Mouse (Mus musculus) forebrain, embryonic 13.5 days (tissue): ENCODE results near the gene Ip6k1. TPM values are rescaled to one million over a fixed set of nuclear protein-coding genes. Genes with fewer than 3 reads are reported as not detected.

Source experiments
- ATAC-seq: fragments of 200-750 bp; cut with Nextera tagmentation; 2 replicates; pipeline ENCODE4 v1.8.0; 2017
- H3K27ac ChIP-seq: fragments of 300-500 bp; sonication (generic); 2 replicates; pipeline ENCODE4 v1.5.1; 2015; ENCODE audit warnings: inconsistent platforms, mild to moderate bottlenecking, moderate library complexity
- H3K27me3 ChIP-seq: fragments of 300-500 bp; sonication (generic); 2 replicates; pipeline ENCODE4 v1.6.1; 2015; ENCODE audit warnings: mild to moderate bottlenecking, inconsistent platforms
- H3K36me3 ChIP-seq: fragments of 300-500 bp; sonication (generic); 2 replicates; pipeline ENCODE4 v1.6.1; 2015; ENCODE audit warnings: mild to moderate bottlenecking, inconsistent platforms; ENCODE audit not compliant: poor library complexity, severe bottlenecking
- H3K4me1 ChIP-seq: fragments of 300-500 bp; sonication (generic); 2 replicates; pipeline ENCODE4 v1.6.1; 2015; ENCODE audit warnings: inconsistent platforms
- H3K4me2 ChIP-seq: fragments of 300-500 bp; sonication (generic); 2 replicates; pipeline ENCODE4 v1.6.1; 2015; ENCODE audit warnings: inconsistent platforms, mild to moderate bottlenecking, moderate library complexity
- H3K4me3 ChIP-seq: fragments of 300-500 bp; sonication (generic); 2 replicates; pipeline ENCODE4 v1.5.1; 2015; ENCODE audit warnings: mild to moderate bottlenecking, inconsistent platforms
- H3K9ac ChIP-seq: fragments of 300-500 bp; sonication (generic); 2 replicates; pipeline ENCODE4 v1.6.1; 2015; ENCODE audit warnings: mild to moderate bottlenecking, inconsistent platforms
- H3K9me3 ChIP-seq: fragments of 300-500 bp; sonication (generic); replicated peaks from 2 replicates; pipeline ENCODE4 v1.6.1; 2016; ENCODE audit warnings: inconsistent platforms
- WGBS: fragments of 180-500 bp; shearing (Covaris S2); methylation state at CpG from one replicate; pipeline ENCODE4 v1.1.7; 2015; 5-methylcytosine and 5-hydroxymethylcytosine counted together
- polyA plus RNA-seq: library from polyadenylated mRNA; unstranded; fragments of >200 nt; fragmentation: Nextera tagmentation; extraction: Ambion mirVana; gene quantifications from 2 replicates; pipeline ENCODE4 v1.2.1, GENCODE M21; 2015

The Ip6k1 gene
- polyA plus RNA-seq, 1 experiment from 2014 or later = 73.6 TPM

DNA sequence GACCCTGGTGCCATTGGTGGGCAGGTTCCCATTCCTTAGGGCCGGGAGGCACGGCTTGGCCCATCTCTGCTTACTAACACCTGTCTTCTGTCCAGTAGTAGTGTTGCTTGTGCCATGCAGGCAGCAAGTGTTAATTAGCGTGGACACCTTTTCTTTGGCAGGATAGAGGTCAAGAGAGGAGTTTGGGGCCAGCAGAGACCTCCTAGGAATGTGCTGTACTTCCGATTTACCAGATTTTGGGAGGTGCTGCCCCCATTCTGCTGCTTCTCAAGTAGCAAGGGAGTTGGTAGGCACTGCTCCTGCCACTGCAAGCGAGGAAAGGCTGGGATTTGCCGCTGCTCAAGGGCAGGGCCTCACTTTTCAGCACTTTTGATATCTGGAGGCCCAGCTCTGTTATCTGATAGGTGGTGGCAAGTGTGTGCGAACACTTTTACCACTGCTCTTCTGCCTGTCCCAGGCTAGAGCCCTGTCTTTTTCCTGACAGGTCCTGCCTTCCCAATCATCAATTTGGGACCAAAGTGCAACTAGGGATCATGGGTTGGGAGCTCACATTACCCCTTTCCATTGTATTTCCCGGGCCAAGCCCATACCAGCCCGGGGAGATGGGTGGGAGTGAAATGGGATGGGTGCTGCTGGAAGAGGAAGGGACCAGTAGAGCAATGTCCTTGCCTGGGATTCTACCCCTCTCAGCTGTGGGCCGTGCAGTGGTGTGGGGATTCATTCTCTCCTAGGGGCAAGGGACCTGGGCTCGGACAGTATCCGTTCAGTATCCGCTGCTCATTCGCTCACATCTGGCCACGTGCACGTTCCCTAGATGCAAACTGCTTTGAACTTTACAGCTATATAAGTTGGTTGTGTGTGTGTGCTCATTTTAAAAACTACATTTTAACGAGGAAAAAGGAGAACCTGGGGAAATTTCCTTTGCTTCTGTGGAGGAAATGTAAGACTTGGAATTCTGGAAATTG lies 45.6 kb downstream of the Ip6k1 start:
- peak overlapping the region; percentile 61 for H3K27ac ChIP-seq
- H3K9me3 ChIP-seq = no peaks in the 10 kb centered on the region
- H3K36me3 ChIP-seq = peaks cover 60% of the 10 kb centered on the region
- peaks cover 24% of the 10 kb centered on the region for H3K4me1 ChIP-seq
- 48% methylated on average over 17 of the region's 17 CpGs for WGBS
- peak overlapping the region; percentile 93 for H3K4me2 ChIP-seq
- peak overlapping the region; percentile 74 for H3K4me3 ChIP-seq
- H3K9ac ChIP-seq = peak overlapping the region; percentile 79
- no peak for ATAC-seq
- H3K27me3 ChIP-seq = no peaks in the 10 kb centered on the region

DNA sequence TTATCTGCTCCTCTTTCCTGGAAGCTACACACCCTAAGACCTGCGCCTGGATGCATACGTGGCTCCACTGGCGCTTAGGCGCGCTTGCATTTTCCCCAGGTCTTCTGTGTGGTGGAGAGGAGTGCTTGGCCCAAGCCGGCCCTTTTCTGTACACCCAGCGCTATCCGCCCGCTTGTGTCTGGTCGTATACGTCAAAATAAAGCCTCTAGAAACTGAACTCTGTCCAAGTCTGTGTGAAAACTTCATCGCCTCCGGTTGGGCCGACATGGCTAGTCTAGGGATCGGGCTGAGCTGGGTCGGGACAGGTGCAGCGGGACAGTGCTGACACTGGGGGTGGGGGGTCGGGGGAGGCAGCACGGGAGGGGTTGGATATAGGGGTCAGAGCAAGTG lies 46.3 kb downstream of the Ip6k1 start:
- 1% methylated on average over 19 of the region's 19 CpGs for whole genome bisulfite sequencing
- H3K9me3 ChIP-seq = no peaks in the 10 kb centered on the region
- H3K36me3 ChIP-seq = peaks cover 54% of the 10 kb centered on the region
- peaks cover 30% of the 10 kb centered on the region for H3K4me1 ChIP-seq
- peak overlapping the region; percentile 61 for H3K27ac ChIP-seq
- peak; percentile 52 for ATAC-seq
- peak overlapping the region; percentile 74 for H3K4me3 ChIP-seq
- H3K27me3 ChIP-seq = no peaks in the 10 kb centered on the region
- peak overlapping the region; percentile 79 for H3K9ac ChIP-seq
- peak overlapping the region; percentile 93 for H3K4me2 ChIP-seq

DNA sequence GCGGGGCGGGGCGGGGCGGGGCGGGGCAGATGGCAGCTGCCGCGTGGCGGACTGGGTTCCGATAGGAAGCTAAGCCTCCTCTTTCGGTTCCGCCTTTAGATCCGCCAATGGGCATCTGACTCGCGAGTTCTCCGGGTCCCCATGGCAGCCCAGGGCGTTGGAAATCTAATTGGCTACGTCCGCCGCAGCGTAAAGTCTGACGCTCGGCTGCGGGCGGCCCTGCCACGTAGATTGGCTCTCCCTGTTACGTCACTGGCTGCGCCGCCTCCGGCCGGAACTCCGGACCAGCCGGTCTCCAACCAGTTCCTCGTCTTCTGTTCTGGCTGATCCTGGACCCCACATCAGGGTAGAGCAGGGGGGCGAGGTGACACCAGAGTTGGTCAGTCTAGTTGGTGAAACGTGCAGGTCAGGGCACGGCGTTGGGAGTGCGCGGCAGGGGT lies 46.7 kb downstream of the Ip6k1 start, which contains the start of gene Gmppb:
Gene Gmppb (plus strand): TSS at position 227 of the 440 bp plus-strand sequence.
- WGBS = under 1% methylated on average over 39 of the region's 39 CpGs
- peak; percentile 96 for ATAC-seq
- Histone ChIP-seq H3K9me3 (no peaks in the 10 kb centered on the region), H3K27ac (peak within 1 kb of the TSS; percentile 61), H3K36me3 (peaks cover 57% of the 10 kb centered on the region), H3K4me1 (peaks cover 30% of the 10 kb centered on the region), H3K9ac (peak within 1 kb of the TSS; percentile 79), H3K4me3 (peak within 1 kb of the TSS; percentile 74), H3K27me3 (no peaks in the 10 kb centered on the region), H3K4me2 (peak within 1 kb of the TSS; percentile 93)

- WGBS = 45% methylated on average over 15 of the region's 15 CpGs
- Histone ChIP-seq H3K36me3 (peaks cover 61% of the 10 kb centered on the region), H3K9ac (peak overlapping the region; percentile 79), H3K4me2 (peak overlapping the region; percentile 93), H3K27ac (peak overlapping the region; percentile 51), H3K27me3 (no peaks in the 10 kb centered on the region), H3K4me3 (peak overlapping the region; percentile 74), H3K4me1 (peaks cover 30% of the 10 kb centered on the region), H3K9me3 (no peaks in the 10 kb centered on the region)
- ATAC-seq = peak; percentile 7
Observed at GRCm38 (mm10) chr9:108049561-108050251, 47.4 kb downstream of the Ip6k1 start.

DNA sequence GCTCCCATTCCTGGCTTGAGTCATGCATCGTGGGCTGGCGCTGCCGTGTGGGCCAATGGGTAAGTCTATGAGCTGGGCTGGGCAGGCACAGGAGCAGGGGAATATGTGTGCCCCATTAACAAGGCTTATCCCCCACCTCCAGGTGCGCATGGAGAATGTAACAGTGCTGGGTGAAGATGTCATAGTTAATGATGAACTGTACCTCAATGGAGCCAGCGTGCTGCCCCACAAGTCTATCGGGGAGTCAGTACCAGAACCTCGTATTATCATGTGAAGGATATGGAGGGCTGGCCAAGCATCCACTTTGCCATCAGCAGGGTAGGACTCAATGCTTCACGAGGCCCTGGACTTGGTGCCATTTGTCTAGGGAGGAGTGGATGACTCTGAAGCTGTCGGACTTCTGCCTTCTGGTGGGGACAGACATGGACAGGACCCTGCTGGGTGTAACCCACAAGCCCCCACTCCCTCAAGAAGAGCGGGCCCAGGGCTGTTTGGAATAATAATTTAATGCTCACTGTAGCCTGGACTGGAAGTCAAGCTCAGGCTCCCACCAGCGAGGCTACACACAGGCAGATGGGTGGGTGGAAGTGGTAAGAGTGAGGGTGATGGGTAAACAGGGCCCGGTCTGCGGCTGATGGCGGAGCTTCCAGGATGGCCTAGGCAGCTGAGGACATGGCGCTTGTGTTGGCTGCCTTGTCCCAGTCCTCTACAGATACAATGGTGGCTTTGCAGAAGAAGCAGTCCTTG lies 49.1 kb downstream of the Ip6k1 start:
- Histone ChIP-seq H3K9me3 (no peaks in the 10 kb centered on the region), H3K9ac (no peak overlapping the region), H3K27me3 (no peaks in the 10 kb centered on the region), H3K36me3 (peaks cover 61% of the 10 kb centered on the region), H3K4me3 (no peak overlapping the region), H3K4me1 (peaks cover 30% of the 10 kb centered on the region), H3K4me2 (no peak overlapping the region), H3K27ac (no peak overlapping the region)
- 94% methylated on average over 15 of the region's 15 CpGs for WGBS
- no peak for ATAC-seq

GRCm38 (mm10) chr9:108051931-108052220 lies 49.6 kb downstream of the Ip6k1 start:
- H3K9ac ChIP-seq = no peak overlapping the region
- H3K27me3 ChIP-seq = no peaks in the 10 kb centered on the region
- H3K27ac ChIP-seq = no peak overlapping the region
- H3K36me3 ChIP-seq = peaks cover 61% of the 10 kb centered on the region
- no peak overlapping the region for H3K4me3 ChIP-seq
- no peak overlapping the region for H3K4me2 ChIP-seq
- H3K4me1 ChIP-seq = peaks cover 30% of the 10 kb centered on the region
- H3K9me3 ChIP-seq = no peaks in the 10 kb centered on the region
- WGBS = 83% methylated on average over 4 of the region's 4 CpGs
- no peak for ATAC-seq

- WGBS = 75% methylated on average over 7 of the region's 7 CpGs
- Histone ChIP-seq H3K9ac (no peak overlapping the region), H3K4me3 (no peak overlapping the region), H3K36me3 (peaks cover 61% of the 10 kb centered on the region), H3K27ac (no peak overlapping the region), H3K4me2 (no peak overlapping the region), H3K27me3 (no peaks in the 10 kb centered on the region), H3K4me1 (peaks cover 30% of the 10 kb centered on the region), H3K9me3 (no peaks in the 10 kb centered on the region)
- no peak for ATAC-seq
Observed at GRCm38 (mm10) chr9:108052411-108052810, 50.1 kb downstream of the Ip6k1 start.

GRCm38 (mm10) chr9:108052885-108053664 lies 50.8 kb downstream of the Ip6k1 start, which contains the start of gene Amigo3:
TSS of gene Amigo3 (plus strand) at chr9:108053159.
- ATAC-seq = peak; percentile 25; the same call in 1 of the 2 replicates
- Histone ChIP-seq H3K4me2 (peak within 1 kb of the TSS; percentile 49), H3K4me1 (peaks cover 24% of the 10 kb centered on the region), H3K9ac (no peak within 1 kb of the TSS), H3K36me3 (peaks cover 64% of the 10 kb centered on the region), H3K4me3 (0 out of 2 replicates have a peak within 1 kb of the TSS, but pooled peaks have one; percentile 7), H3K27me3 (no peaks in the 10 kb centered on the region), H3K9me3 (no peaks in the 10 kb centered on the region), H3K27ac (no peak within 1 kb of the TSS; the same call in 1 of the 2 replicates)
- WGBS = 59% methylated on average over 20 of the region's 20 CpGs

- H3K36me3 ChIP-seq = peaks cover 71% of the 10 kb centered on the region
- H3K9ac ChIP-seq = no peak overlapping the region
- H3K4me1 ChIP-seq = peaks cover 18% of the 10 kb centered on the region
- no peaks in the 10 kb centered on the region for H3K27me3 ChIP-seq
- no peak overlapping the region for H3K4me3 ChIP-seq
- WGBS = 95% methylated on average over 15 of the region's 15 CpGs
- ATAC-seq = no peak
- H3K27ac ChIP-seq = no peak overlapping the region
- H3K9me3 ChIP-seq = no peaks in the 10 kb centered on the region
- no peak overlapping the region for H3K4me2 ChIP-seq
Observed at GRCm38 (mm10) chr9:108053665-108054225, 51.4 kb downstream of the Ip6k1 start.

DNA sequence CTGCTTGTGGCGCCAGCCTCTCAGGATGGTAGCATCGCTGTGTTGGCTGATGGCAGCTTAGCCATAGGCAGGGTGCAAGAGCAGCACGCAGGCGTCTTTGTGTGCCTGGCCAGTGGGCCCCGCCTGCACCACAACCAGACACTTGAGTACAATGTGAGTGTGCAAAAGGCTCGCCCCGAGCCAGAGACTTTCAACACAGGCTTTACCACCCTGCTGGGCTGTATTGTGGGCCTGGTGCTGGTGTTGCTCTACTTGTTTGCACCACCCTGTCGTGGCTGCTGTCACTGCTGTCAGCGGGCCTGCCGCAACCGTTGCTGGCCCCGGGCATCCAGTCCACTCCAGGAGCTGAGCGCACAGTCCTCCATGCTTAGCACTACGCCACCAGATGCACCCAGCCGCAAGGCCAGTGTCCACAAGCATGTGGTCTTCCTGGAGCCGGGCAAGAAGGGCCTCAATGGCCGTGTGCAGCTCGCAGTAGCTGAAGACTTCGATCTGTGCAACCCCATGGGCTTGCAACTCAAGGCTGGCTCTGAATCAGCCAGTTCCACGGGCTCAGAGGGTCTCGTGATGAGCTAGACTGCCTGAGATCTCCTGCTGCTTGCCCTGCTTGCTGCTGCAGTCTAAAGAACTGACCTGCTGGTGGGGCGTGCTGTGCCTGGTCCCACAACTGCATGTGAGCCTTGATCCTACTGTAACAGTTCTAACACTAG lies 52.2 kb downstream of the Ip6k1 start:
- Histone ChIP-seq H3K4me3 (no peak overlapping the region), H3K27ac (no peak overlapping the region), H3K27me3 (no peaks in the 10 kb centered on the region), H3K9ac (no peak overlapping the region), H3K36me3 (peaks cover 78% of the 10 kb centered on the region), H3K4me1 (peaks cover 17% of the 10 kb centered on the region), H3K9me3 (no peaks in the 10 kb centered on the region), H3K4me2 (no peak overlapping the region)
- no peak for ATAC-seq
- 93% methylated on average over 22 of the region's 22 CpGs for WGBS
